Comparison of ENCODE assay signal across 9 mouse cellular contexts in genomic region chr15:10313522-10314455, GRCm38 (mm10). TPM values are rescaled to one million over a fixed set of nuclear protein-coding genes. Genes with fewer than 3 reads are reported as not detected.
DNase-seq lines count a peak whose midpoint lies in the region; ATAC-seq and TF ChIP-seq lines count a peak whose summit lies in the region.
"Had no signal": no experiment of that assay in that cellular context is flagged by ENCODE, and none has a peak within 500 bp of the region (broad histone marks: within the 10 kb centered on the region; RNA-seq: fewer than 3 reads in every experiment).

No protein-coding gene starts in this region.

- POLR2A ChIA-PET in Patski (lab: Charles Lee) = interaction anchor here (0.5 kb wide), 1 partner anchor 185 kb away, joined by 7 read pairs; no protein-coding TSS in a partner anchor

- H3K27ac ChIP-seq in hindbrain, embryonic 11.5 days (ENCODE audit: low read depth, low read length) = no peak overlapping the region
- no peak overlapping the region for H3K27ac ChIP-seq in midbrain, embryonic 16.5 days (ENCODE audit: low read length)

- CTCF ChIA-PET in Patski (lab: Charles Lee) = interaction anchor here (1.0 kb wide), 1 partner anchor 12 kb away, joined by 3 read pairs; no protein-coding TSS in a partner anchor

- no peak for ATAC-seq in cerebellum, adult (ENCODE audit: insufficient number of reproducible peaks, low FRiP score, low TSS enrichment)
- ATAC-seq in Patski = peak; percentile 62
- peak; percentile 57; the same call in 1 of the 2 replicates for ATAC-seq in hindbrain, embryonic 11.5 days (ENCODE audit: low FRiP score)
- peak; percentile 82 for ATAC-seq in midbrain, embryonic 16.5 days

- H3K4me3 ChIP-seq in hindbrain, embryonic 11.5 days (ENCODE audit: low read depth, low read length) = no peak overlapping the region
- no peak overlapping the region for H3K4me3 ChIP-seq in midbrain, embryonic 16.5 days (ENCODE audit: low read depth, low read length)

- H3K9ac ChIP-seq in hindbrain, embryonic 11.5 days (ENCODE audit: low read depth, low read length) = no peak overlapping the region
- no peak overlapping the region for H3K9ac ChIP-seq in midbrain, embryonic 16.5 days (ENCODE audit: low read depth, low read length)

- peak; percentile 1 for DNase-seq in cerebellum, adult 9-11 months
- DNase-seq in Patski (ENCODE audit: low read depth, low spot score) = no peak
- peak; percentile 69 for DNase-seq in embryo, embryonic 10.5 days (ENCODE audit: low spot score)
- peak; percentile 63 for DNase-seq in hindbrain, embryonic 11.5 days (ENCODE audit: low spot score)
- DNase-seq in layer of hippocampus, postnatal 25 days (ENCODE audit: extremely low spot score in 1 of 2, low spot score in 1 of 2) = peak; percentile 24 to 67
- DNase-seq in telencephalon, adult 2 months (ENCODE audit: low read depth, low spot score) = peak; percentile 45

- no peaks in the 10 kb centered on the region for H3K4me1 ChIP-seq in hindbrain, embryonic 11.5 days (replicated peaks; ENCODE audit: control insufficient read depth, insufficient read depth, low read length)
- H3K4me1 ChIP-seq in midbrain, embryonic 16.5 days (ENCODE audit: control insufficient read depth, insufficient read depth, low read length) = no peaks in the 10 kb centered on the region

- TF ChIP-seq CTCF in Patski (IDR thresholded peaks at IDR 0.05) = peak; percentile 65

- 56% methylated on average over 7 of the region's 7 CpGs for WGBS in hindbrain, embryonic 11.5 days
- 50% methylated on average over 6 of the region's 7 CpGs for WGBS in midbrain, embryonic 16.5 days

- H3K9me3 ChIP-seq in hindbrain, embryonic 11.5 days (ENCODE audit: control insufficient read depth, low read length) = no peaks in the 10 kb centered on the region
- no peaks in the 10 kb centered on the region for H3K9me3 ChIP-seq in midbrain, embryonic 16.5 days (replicated peaks; ENCODE audit: control insufficient read depth, low read length, poor library complexity, severe bottlenecking)
- H3K9me3 ChIP-seq: G1E had no signal

- H3K27me3 ChIP-seq in Patski = peaks cover 14% of the 10 kb centered on the region
- H3K27me3 ChIP-seq in hindbrain, embryonic 11.5 days (ENCODE audit: control insufficient read depth, insufficient read depth, low read length) = no peaks in the 10 kb centered on the region
- no peaks in the 10 kb centered on the region for H3K27me3 ChIP-seq in midbrain, embryonic 16.5 days (ENCODE audit: control insufficient read depth, insufficient read depth, low read depth, low read length)

- no peak overlapping the region for H3K4me2 ChIP-seq in hindbrain, embryonic 11.5 days (replicated peaks; ENCODE audit: low read depth, low read length)
- no peak overlapping the region for H3K4me2 ChIP-seq in midbrain, embryonic 16.5 days (ENCODE audit: low read length)

- in situ Hi-C loops in Patski (cut with MboI; ENCODE audit: low pct_unique_long_range_greater_than_20kb) = loop anchor here (5.0 to 10.0 kb wide), 2 partner anchors 856 to 1199 kb away; no protein-coding TSS in a partner anchor

- no peaks in the 10 kb centered on the region for H3K36me3 ChIP-seq in hindbrain, embryonic 11.5 days (ENCODE audit: control insufficient read depth, insufficient read depth, low read length)
- no peaks in the 10 kb centered on the region for H3K36me3 ChIP-seq in midbrain, embryonic 16.5 days (ENCODE audit: control insufficient read depth, insufficient read depth, low read length)
- H3K36me3 ChIP-seq: G1E had no signal

RNA-seq across cellular contexts. Expression of gene Gm21973, which starts 11.4 kb away (rescaled TPM):
- polyA plus RNA-seq in Patski (2021) = not detected
- not detected in 2 replicates for polyA plus RNA-seq in hindbrain, embryonic 11.5 days (2014; fragmentation: Nextera tagmentation; extraction: Ambion mirVana)
- not detected for total RNA-seq in layer of hippocampus, postnatal 25 days (2021)
- not detected in 2 replicates for polyA plus RNA-seq in midbrain, embryonic 16.5 days (2015; fragmentation: Nextera tagmentation; extraction: Ambion mirVana)
- total RNA-seq: G1E had no signal
- polyA plus RNA-seq: G1E had no signal

RNA-seq across cellular contexts. Expression of gene Agxt2, which starts 44.5 kb away (rescaled TPM):
- not detected for polyA plus RNA-seq in Patski (2021)
- not detected in 2 replicates for polyA plus RNA-seq in hindbrain, embryonic 11.5 days (2014; fragmentation: Nextera tagmentation; extraction: Ambion mirVana)
- not detected for total RNA-seq in layer of hippocampus, postnatal 25 days (2021)
- polyA plus RNA-seq in midbrain, embryonic 16.5 days (2015; fragmentation: Nextera tagmentation; extraction: Ambion mirVana) = not detected in 2 replicates
- polyA plus RNA-seq: G1E had no signal
